Mouse (Mus musculus): Measurements from ENCODE around the gene Vsig10l. TPM values are rescaled to one million over a fixed set of nuclear protein-coding genes. Genes with fewer than 3 reads are reported as not detected.

Gene Vsig10l
- polyA plus RNA-seq, 1 experiment = 9.5 TPM

DNA sequence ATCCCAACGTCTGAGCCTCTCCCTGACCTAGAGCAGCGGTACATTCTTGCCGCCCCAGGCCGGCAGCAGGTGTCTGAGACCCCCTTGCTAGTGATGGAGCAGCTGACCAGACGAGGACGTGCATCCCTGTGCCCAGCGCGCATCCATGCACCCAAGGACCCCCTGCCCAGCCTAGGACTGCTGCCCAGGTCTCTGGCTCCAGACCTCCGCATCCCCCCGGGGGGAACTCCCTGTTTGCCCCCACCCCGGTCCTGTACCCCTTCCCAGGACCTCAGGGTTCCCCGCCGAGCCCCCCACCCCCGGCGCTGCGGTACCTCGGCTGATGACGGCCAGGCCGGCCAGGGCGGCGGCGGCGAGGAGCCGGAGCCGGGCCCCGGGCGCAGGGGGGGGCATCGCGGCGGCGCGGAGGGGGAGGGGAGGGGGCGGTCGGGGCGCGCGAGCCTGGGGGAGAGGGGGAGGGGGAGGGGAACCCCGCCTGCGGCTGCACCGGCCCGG, 26.7 kb downstream of the Vsig10l start, which contains the start of gene Iglon5:
TSS of gene Iglon5 (minus strand) at position 445 of the 495 bp plus-strand sequence.
- peak; percentile 46 for DNase-seq (ENCODE audit: low read depth)
- TF ChIP-seq POLR2A (IDR thresholded peaks at IDR 0.05; ENCODE audit: borderline replicate concordance, extremely low read depth, insufficient read depth, insufficient read length, poor library complexity, severe bottlenecking) = 0 out of 2 replicates have a peak, but pooled peaks have one; percentile 10
- no peak for TF ChIP-seq CTCF (IDR thresholded peaks at IDR 0.05; ENCODE audit: borderline replicate concordance, extremely low read depth, insufficient read depth, insufficient read length)

DNA sequence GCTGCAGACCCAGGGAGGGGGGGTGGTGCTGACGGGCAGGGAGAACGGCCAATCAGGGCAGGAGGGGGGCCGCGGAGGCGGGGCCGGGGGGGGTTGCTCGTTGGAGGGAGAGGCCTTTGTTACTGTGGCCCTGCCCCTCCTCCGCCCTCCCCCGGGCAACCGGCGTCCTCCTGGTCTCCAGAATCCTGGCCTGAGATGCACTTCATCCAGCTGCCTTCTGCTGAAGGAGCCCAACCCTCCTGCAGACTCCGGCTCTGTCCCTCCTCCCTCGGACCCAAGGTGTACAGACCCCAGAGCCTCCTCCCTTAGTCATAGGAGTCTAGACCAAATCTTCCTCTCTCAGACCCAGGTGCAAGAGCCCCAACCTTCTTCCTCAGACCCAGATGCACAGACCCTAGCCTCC, 27.2 kb downstream of the Vsig10l start:
- TF ChIP-seq POLR2A (IDR thresholded peaks at IDR 0.05; ENCODE audit: borderline replicate concordance, extremely low read depth, insufficient read depth, insufficient read length, poor library complexity, severe bottlenecking) (no peak; the same call in 1 of the 2 replicates), CTCF (IDR thresholded peaks at IDR 0.05; ENCODE audit: borderline replicate concordance, extremely low read depth, insufficient read depth, insufficient read length) (no peak)
- peak; percentile 95 for DNase-seq (ENCODE audit: low read depth)

DNA sequence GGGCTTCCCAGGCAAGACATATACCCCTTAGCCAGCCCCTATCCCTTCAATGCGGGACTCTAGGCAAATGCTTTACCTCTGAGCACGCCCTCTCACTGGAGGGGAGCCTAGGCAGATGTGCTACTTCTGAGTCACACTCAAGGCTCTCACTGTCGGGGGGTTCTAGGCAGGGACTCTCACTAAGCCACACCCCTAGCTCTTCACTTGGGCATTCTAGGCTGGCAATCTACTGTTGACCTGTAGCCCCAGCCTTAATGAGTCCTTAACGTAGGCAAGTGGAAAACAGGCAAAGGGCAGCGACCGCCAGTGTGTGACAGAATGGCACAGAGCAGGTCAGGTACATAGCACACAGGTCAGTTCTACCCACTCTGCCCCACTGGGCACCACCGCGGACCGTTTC, 27.9 kb downstream of the Vsig10l start:
- TF ChIP-seq CTCF (IDR thresholded peaks at IDR 0.05; ENCODE audit: borderline replicate concordance, extremely low read depth, insufficient read depth, insufficient read length) (no peak), POLR2A (IDR thresholded peaks at IDR 0.05; ENCODE audit: borderline replicate concordance, extremely low read depth, insufficient read depth, insufficient read length, poor library complexity, severe bottlenecking) (no peak)
- DNase-seq (ENCODE audit: low read depth) = no peak

DNA sequence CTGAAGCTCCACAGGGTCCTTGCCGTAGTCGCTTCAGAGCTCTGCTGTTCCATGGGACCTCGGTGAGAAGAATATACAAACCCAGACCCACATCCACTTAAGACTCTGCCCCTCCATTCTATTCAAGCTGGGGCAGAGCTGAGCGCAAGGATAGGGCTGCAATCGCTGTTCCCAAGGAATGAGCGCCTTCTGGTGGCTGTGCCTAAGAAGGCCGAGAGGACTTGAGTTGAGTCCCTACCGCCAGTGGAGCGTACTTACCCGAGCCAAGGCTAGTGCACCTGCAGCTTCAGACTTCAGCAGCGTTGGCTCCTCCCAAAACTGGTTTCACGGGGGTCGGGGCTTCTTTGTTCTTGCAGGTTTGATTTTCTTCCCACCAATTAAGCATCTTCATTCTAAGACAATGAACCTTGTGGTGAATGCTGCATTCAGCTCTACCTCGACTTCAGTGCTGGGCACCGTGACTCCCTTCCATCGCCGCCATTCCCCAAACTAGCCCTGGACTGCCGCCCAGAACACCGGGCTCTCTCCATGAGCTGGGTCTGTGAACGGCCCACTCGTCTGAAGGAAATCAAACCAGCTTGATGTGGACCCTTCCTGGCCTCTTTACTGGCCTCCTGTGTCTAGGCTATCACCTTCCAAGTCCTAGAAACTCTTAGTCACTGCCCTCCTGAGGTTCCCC, 32.5 kb downstream of the Vsig10l start:
- TF ChIP-seq POLR2A (IDR thresholded peaks at IDR 0.05; ENCODE audit: borderline replicate concordance, extremely low read depth, insufficient read depth, insufficient read length, poor library complexity, severe bottlenecking) (no peak), CTCF (IDR thresholded peaks at IDR 0.05; ENCODE audit: borderline replicate concordance, extremely low read depth, insufficient read depth, insufficient read length) (peak; percentile 84)
- peak; percentile 91 for DNase-seq (ENCODE audit: low read depth)

DNA sequence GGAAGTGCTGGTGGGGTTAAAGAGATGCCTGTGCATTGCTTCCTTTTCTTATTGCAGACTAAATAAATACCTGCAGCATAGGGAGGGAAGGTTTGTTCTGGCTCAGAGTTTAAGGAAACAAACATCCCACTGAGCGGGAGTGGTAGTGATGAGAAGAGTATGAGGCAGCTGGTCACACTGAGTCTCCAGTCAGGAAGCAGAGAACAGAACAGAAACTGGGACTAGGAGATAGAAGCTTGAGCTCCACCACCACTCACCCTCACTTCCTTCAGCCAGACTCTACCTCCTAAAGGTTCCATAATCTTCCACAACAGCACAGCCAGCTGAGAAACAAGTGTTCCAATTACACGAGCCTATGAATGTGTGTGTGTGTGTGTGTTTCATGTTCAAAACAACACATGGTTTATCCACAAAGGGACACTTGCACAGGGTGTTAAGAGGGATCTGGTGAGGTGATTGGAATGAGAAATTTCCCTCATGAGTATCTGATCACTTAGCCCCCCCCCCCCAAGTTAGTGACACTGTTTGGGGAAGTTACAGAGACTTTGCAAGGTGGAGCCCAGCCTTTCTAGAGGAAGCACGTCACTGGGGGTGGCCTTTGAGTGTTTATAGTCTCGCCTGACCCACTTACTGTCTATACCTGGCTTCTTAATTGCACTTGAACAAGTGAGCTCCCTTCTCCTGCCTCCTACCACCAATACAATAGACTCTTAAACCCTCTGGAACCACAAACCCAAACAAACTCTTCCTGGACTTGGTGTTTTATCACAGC, 48.9 kb downstream of the Vsig10l start:
- DNase-seq (ENCODE audit: low read depth) = no peak
- no peak for TF ChIP-seq POLR2A (IDR thresholded peaks at IDR 0.05; ENCODE audit: borderline replicate concordance, extremely low read depth, insufficient read depth, insufficient read length, poor library complexity, severe bottlenecking)
- TF ChIP-seq CTCF (IDR thresholded peaks at IDR 0.05; ENCODE audit: borderline replicate concordance, extremely low read depth, insufficient read depth, insufficient read length) = no peak

DNA sequence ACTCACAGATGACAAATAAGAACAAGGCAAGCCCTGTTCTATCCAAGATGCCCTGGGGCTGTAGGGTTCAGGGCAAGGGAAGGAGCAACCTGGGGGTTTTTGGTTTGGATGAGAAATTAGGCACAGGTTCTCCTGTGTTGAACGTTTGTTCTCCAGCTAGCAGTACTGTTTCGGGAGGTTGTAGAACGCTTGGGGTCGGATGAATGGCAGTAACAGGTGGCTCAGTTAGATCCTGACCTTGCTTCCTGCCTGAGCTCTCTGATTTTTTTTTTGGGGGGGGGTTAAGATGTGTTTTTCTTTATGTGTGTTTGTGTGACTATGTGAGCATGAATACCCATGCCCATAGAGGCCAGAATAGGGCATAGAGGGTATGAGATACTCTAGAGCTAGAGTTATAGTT, 49.6 kb downstream of the Vsig10l start:
- TF ChIP-seq POLR2A (IDR thresholded peaks at IDR 0.05; ENCODE audit: borderline replicate concordance, extremely low read depth, insufficient read depth, insufficient read length, poor library complexity, severe bottlenecking) (no peak), CTCF (IDR thresholded peaks at IDR 0.05; ENCODE audit: borderline replicate concordance, extremely low read depth, insufficient read depth, insufficient read length) (no peak)

DNA sequence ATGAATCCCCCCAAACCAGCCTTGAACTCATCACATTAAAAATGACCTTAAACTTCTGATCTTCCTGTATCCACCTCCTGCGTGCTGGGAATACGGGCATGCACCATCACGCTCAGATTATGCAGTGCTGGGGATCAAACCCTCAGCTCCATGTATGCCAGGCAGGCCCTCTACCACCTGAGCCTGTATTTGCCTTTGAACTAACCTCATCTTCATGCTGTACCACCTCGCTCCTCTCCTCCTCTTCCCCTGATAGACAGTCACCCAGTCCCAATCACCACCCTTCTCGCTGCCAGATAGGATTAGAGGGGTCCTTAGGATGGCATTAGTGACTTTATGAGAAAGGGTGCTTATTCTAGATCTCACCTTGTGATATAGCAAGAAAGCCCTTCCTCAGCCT, 52.1 kb downstream of the Vsig10l start:
- DNase-seq (ENCODE audit: low read depth) = no peak

More for the DNA sequence above, 49.6 kb downstream of the Vsig10l start:
- no peak for DNase-seq (ENCODE audit: low read depth)

DNA sequence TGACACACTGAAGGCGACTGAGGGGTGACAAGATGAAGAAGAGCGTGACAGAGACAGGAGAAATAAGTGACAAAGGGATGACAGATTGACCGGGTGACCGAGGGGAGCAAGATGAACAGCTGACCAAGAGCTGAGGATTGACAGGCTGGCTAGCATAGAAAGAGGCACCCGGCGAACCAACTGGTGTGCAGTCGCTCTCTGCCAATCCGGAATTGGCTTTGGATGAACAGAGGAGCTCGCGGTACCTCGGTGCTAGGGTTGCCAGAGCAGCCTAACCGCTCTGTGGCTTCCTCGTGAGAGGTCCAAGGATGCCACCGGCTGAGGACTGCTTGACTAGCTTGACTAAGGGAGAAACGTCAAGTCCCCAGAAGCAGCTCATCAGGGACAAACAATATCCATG, 55.4 kb downstream of the Vsig10l start:
- TF ChIP-seq POLR2A (IDR thresholded peaks at IDR 0.05; ENCODE audit: borderline replicate concordance, extremely low read depth, insufficient read depth, insufficient read length, poor library complexity, severe bottlenecking) (no peak), CTCF (IDR thresholded peaks at IDR 0.05; ENCODE audit: borderline replicate concordance, extremely low read depth, insufficient read depth, insufficient read length) (no peak)
- DNase-seq (ENCODE audit: low read depth) = no peak

More for the DNA sequence above, 52.1 kb downstream of the Vsig10l start:
- no peak for TF ChIP-seq POLR2A (IDR thresholded peaks at IDR 0.05; ENCODE audit: borderline replicate concordance, extremely low read depth, insufficient read depth, insufficient read length, poor library complexity, severe bottlenecking)
- TF ChIP-seq CTCF (IDR thresholded peaks at IDR 0.05; ENCODE audit: borderline replicate concordance, extremely low read depth, insufficient read depth, insufficient read length) = no peak

Other genes starting within 250 kb of the Vsig10l start
- gene Zfp715, start 149.9 kb upstream of the Vsig10l start, polyA plus RNA-seq (2012; rRNA removed) = 13.1 and 16.9 TPM in 2 replicates
- 0.07 and 0.09 TPM in 2 replicates for gene Siglecf, start 111.8 kb upstream of the Vsig10l start, polyA plus RNA-seq (2012; rRNA removed)
- 0.03 and 0.05 TPM in 2 replicates for gene Siglecg, start 54.9 kb upstream of the Vsig10l start, polyA plus RNA-seq (2012; rRNA removed)
- 0.10 and 0.16 TPM in 2 replicates for gene Lim2, start 35.5 kb upstream of the Vsig10l start, polyA plus RNA-seq (2012; rRNA removed)
- 0.08 TPM in 1 of 2 replicates, not detected in the other for gene Nkg7, start 26.1 kb upstream of the Vsig10l start, polyA plus RNA-seq (2012; rRNA removed)
- not detected in 2 replicates for gene Cldnd2, start 22.4 kb upstream of the Vsig10l start, polyA plus RNA-seq (2012; rRNA removed)
- gene Etfb, start 19.1 kb upstream of the Vsig10l start, polyA plus RNA-seq (2012; rRNA removed) = 69.0 and 71.0 TPM in 2 replicates
- 1.2 and 1.3 TPM in 2 replicates for gene Gm45233, start 19.0 kb upstream of the Vsig10l start, polyA plus RNA-seq (2012; rRNA removed)
- 96.2 and 140 TPM in 2 replicates for gene Iglon5, start 26.9 kb downstream of the Vsig10l start, polyA plus RNA-seq (2012; rRNA removed)
- gene 4931406B18Rik, start 42.8 kb downstream of the Vsig10l start, polyA plus RNA-seq (2012; rRNA removed) = 0.04 TPM in 1 of 2 replicates, not detected in the other
- 1.5 and 1.7 TPM in 2 replicates for gene Cd33, start 81.3 kb downstream of the Vsig10l start, polyA plus RNA-seq (2012; rRNA removed)
- gene Zfp658, start 99.1 kb downstream of the Vsig10l start, polyA plus RNA-seq (2012; rRNA removed) = 10.8 and 11.8 TPM in 2 replicates
- gene Zfp719, start 116.5 kb downstream of the Vsig10l start, polyA plus RNA-seq (2012; rRNA removed) = 7.6 and 9.2 TPM in 2 replicates
- 0.47 and 0.57 TPM in 2 replicates for gene Zfp819, start 144.0 kb downstream of the Vsig10l start, polyA plus RNA-seq (2012; rRNA removed)
- gene Ceacam18, start 171.6 kb downstream of the Vsig10l start, polyA plus RNA-seq (2012; rRNA removed) = 0.05 TPM in 1 of 2 replicates, not detected in the other
- 0.19 and 0.27 TPM in 2 replicates for gene Siglece, start 197.0 kb downstream of the Vsig10l start, polyA plus RNA-seq (2012; rRNA removed)
- 25.4 and 27.8 TPM in 2 replicates for gene Ctu1, start 208.9 kb downstream of the Vsig10l start, polyA plus RNA-seq (2012; rRNA removed)
- 0.11 and 0.16 TPM in 2 replicates for gene Klk14, start 227.3 kb downstream of the Vsig10l start, polyA plus RNA-seq (2012; rRNA removed)
- 0.04 and 0.14 TPM in 2 replicates for gene Klk13, start 249.4 kb downstream of the Vsig10l start, polyA plus RNA-seq (2012; rRNA removed)